Mouse (Mus musculus) G1E (cell line): ENCODE results near the gene Ly6g. TPM values are rescaled to one million over a fixed set of nuclear protein-coding genes. Genes with fewer than 3 reads are reported as not detected.

Experiments
- polyA plus RNA-seq: library from polyadenylated mRNA; stranded (reverse); fragments of >175 nt; gene quantifications from 2 replicates; pipeline ENCODE4 v1.2.3, GENCODE M21; 2012
- total RNA-seq, 2 experiments: library from RNA; stranded (forward) in 1 of 2; stranded (reverse) in 1 of 2; fragments of 200-1000 nt in 1 of 2; fragments of >200 nt in 1 of 2; fragmentation: Nextera tagmentation in 1 of 2; gene quantifications; 2 replicates each; pipeline ENCODE4 v1.2.3; 2014 to 2017

Gene Ly6g
- total and polyA plus RNA-seq, 3 experiments: not detected

Other genes starting within 250 kb of the Ly6g start
- not detected in 2 replicates for gene Ly6i, start 171.8 kb upstream of the Ly6g start, total RNA-seq (2014; fragmentation: Nextera tagmentation)
- not detected in 2 replicates for gene Ly6i, start 171.8 kb upstream of the Ly6g start, total RNA-seq (2017)
- gene Ly6i, start 171.8 kb upstream of the Ly6g start, polyA plus RNA-seq: not detected in 2 replicates
- gene Ly6a, start 157.2 kb upstream of the Ly6g start, total RNA-seq (2014; fragmentation: Nextera tagmentation): not detected in 2 replicates
- 0.22 TPM in 1 of 2 replicates, not detected in the other for gene Ly6a, start 157.2 kb upstream of the Ly6g start, total RNA-seq (2017)
- gene Ly6a, start 157.2 kb upstream of the Ly6g start, polyA plus RNA-seq: not detected in 2 replicates
- gene Ly6c1, start 106.4 kb upstream of the Ly6g start, total RNA-seq (2014; fragmentation: Nextera tagmentation): not detected in 2 replicates
- not detected in 2 replicates for gene Ly6c1, start 106.4 kb upstream of the Ly6g start, total RNA-seq (2017)
- not detected in 2 replicates for gene Ly6c1, start 106.4 kb upstream of the Ly6g start, polyA plus RNA-seq
- not detected in 2 replicates for gene Ly6c2, start 43.3 kb upstream of the Ly6g start, total RNA-seq (2014; fragmentation: Nextera tagmentation)
- gene Ly6c2, start 43.3 kb upstream of the Ly6g start, total RNA-seq (2017): 0.06 and 0.11 TPM in 2 replicates
- not detected in 2 replicates for gene Ly6c2, start 43.3 kb upstream of the Ly6g start, polyA plus RNA-seq
- not detected in 2 replicates for gene BC025446, start 61.1 kb downstream of the Ly6g start, total RNA-seq (2014; fragmentation: Nextera tagmentation)
- gene BC025446, start 61.1 kb downstream of the Ly6g start, total RNA-seq (2017): 0.12 TPM in 1 of 2 replicates, not detected in the other
- not detected in 2 replicates for gene BC025446, start 61.1 kb downstream of the Ly6g start, polyA plus RNA-seq
- gene Ly6f, start 113.2 kb downstream of the Ly6g start, total RNA-seq (2014; fragmentation: Nextera tagmentation): not detected in 2 replicates
- gene Ly6f, start 113.2 kb downstream of the Ly6g start, total RNA-seq (2017): not detected in 2 replicates
- gene Ly6f, start 113.2 kb downstream of the Ly6g start, polyA plus RNA-seq: not detected in 2 replicates